Mouse (Mus musculus) intestine, embryonic 15.5 days (tissue): ENCODE measurements at regions not wholly inside any gene's neighbourhood (a gene's known extent, or its start where the extent isn't known, plus 50 kb on each side); places are given as distances from the start of the nearest gene placed in this dataset.
"Not testable (repeated sequence)": the region's sequence is repeated elsewhere in the genome, so short reads cannot be mapped to it uniquely, and the experiment has no call there.

Experiments
- ATAC-seq: fragments of 200-750 bp; cut with Nextera tagmentation; 2 replicates; pipeline ENCODE4 v1.8.0; 2017; ENCODE audit warnings: moderate TSS enrichment, moderate library complexity
- H3K27ac ChIP-seq: fragments of 300-500 bp; sonication (generic); 2 replicates; pipeline ENCODE4 v1.5.1; 2015; ENCODE audit warnings: mild to moderate bottlenecking, inconsistent platforms
- H3K27me3 ChIP-seq: fragments of 300-500 bp; sonication (generic); replicated peaks from 2 replicates; pipeline ENCODE4 v1.6.1; 2015; ENCODE audit warnings: inconsistent platforms
- H3K36me3 ChIP-seq: fragments of 300-500 bp; sonication (generic); 2 replicates; pipeline ENCODE4 v1.6.1; 2015; ENCODE audit warnings: inconsistent platforms
- H3K4me1 ChIP-seq: fragments of 300-500 bp; sonication (generic); replicated peaks from 2 replicates; pipeline ENCODE4 v1.6.1; 2015; ENCODE audit warnings: inconsistent platforms
- H3K4me2 ChIP-seq: fragments of 300-500 bp; sonication (generic); replicated peaks from 2 replicates; pipeline ENCODE4 v1.6.1; 2015; ENCODE audit warnings: mild to moderate bottlenecking, inconsistent platforms
- H3K4me3 ChIP-seq: fragments of 300-500 bp; sonication (generic); replicated peaks from 2 replicates; pipeline ENCODE4 v1.5.1; 2015; ENCODE audit warnings: inconsistent platforms
- H3K9ac ChIP-seq: fragments of 300-500 bp; sonication (generic); 2 replicates; pipeline ENCODE4 v1.6.1; 2015; ENCODE audit warnings: inconsistent platforms
- H3K9me3 ChIP-seq: fragments of 300-500 bp; sonication (generic); 2 replicates; pipeline ENCODE4 v1.6.1; 2016; ENCODE audit warnings: inconsistent platforms
- WGBS: fragments of 180-500 bp; shearing (Covaris S2); methylation state at CpG from one replicate; pipeline ENCODE4 v1.1.7; 2015; 5-methylcytosine and 5-hydroxymethylcytosine counted together

GRCm38 (mm10) chr1:9367248-9367647, 2046.7 kb upstream of the A830018L16Rik start:
- ATAC-seq, H3K4me1 ChIP-seq, H3K4me2 ChIP-seq, H3K9ac ChIP-seq, H3K9me3 ChIP-seq, H3K36me3 ChIP-seq, H3K27me3 ChIP-seq, H3K27ac ChIP-seq, H3K4me3 ChIP-seq: not testable (repeated sequence)
- 85% methylated on average over 3 of the region's 3 CpGs for WGBS

DNA sequence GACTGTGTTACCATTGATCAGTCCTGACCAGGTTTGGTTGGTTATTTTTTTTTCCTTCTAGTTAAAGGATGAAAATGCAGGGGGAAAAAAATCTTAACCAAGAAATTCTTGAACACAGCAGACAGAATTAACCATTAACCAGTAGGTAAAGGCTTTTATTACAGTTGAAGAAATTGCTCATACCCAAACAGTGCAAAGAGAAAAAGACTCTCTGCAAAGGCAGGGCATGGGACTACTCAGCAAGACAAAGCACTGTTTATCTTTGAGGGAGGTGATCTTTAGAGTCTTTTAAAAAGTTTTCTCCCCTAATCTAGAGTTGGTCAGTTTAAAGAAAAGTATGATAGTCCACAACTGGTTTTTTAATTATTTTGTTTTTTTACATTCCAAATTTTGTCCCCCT, 2038.8 kb upstream of the A830018L16Rik start:
- no peaks in the 10 kb centered on the region for H3K27me3 ChIP-seq
- no peaks in the 10 kb centered on the region for H3K36me3 ChIP-seq
- no peak overlapping the region for H3K9ac ChIP-seq
- no peak overlapping the region for H3K27ac ChIP-seq
- peak; percentile 77 for ATAC-seq
- no peak overlapping the region for H3K4me3 ChIP-seq
- no peaks in the 10 kb centered on the region for H3K9me3 ChIP-seq
- H3K4me1 ChIP-seq = no peaks in the 10 kb centered on the region
- no peak overlapping the region for H3K4me2 ChIP-seq
